8 mouse cellular contexts compared by ENCODE assay signal in genomic region chr16:52031091-52031689, GRCm38 (mm10). TPM values are rescaled to one million over a fixed set of nuclear protein-coding genes. Genes with fewer than 3 reads are reported as not detected.
A peak's percentile ranks its signal among the peaks of the same experiment; 100 is the strongest.
DNase-seq lines count a peak whose midpoint lies in the region; ATAC-seq and TF ChIP-seq lines count a peak whose summit lies in the region.

TSS of gene Cblb (plus strand) at chr16:52031225.

- TF ChIP-seq POLR2A in brain, embryonic 14.5 days (IDR thresholded peaks at IDR 0.05; ENCODE audit: borderline replicate concordance, extremely low read depth, insufficient read depth, insufficient read length, poor library complexity, severe bottlenecking): peak; percentile 95

- H3K9me3 ChIP-seq in erythroblast, embryonic 14.5 days (ENCODE audit: control insufficient read depth, low read length): no peaks in the 10 kb centered on the region
- H3K9me3 ChIP-seq in heart, embryonic 12.5 days (replicated peaks): no peaks in the 10 kb centered on the region
- H3K9me3 ChIP-seq in kidney, postnatal 0 days (replicated peaks; ENCODE audit: low read length): no peaks in the 10 kb centered on the region
- no peaks in the 10 kb centered on the region for H3K9me3 ChIP-seq in liver, embryonic 11.5 days (ENCODE audit: control insufficient read depth, low read length)
- H3K9me3 ChIP-seq in stomach, embryonic 14.5 days (ENCODE audit: control insufficient read depth, low read depth, low read length): no peaks in the 10 kb centered on the region

- H3K27ac ChIP-seq in heart, embryonic 12.5 days (ENCODE audit: poor library complexity, severe bottlenecking): peak within 1 kb of the TSS; percentile 92
- peak within 1 kb of the TSS; percentile 95 for H3K27ac ChIP-seq in kidney, postnatal 0 days
- H3K27ac ChIP-seq in liver, embryonic 11.5 days (ENCODE audit: low read depth, low read length): peak within 1 kb of the TSS; percentile 80
- peak within 1 kb of the TSS; percentile 97 for H3K27ac ChIP-seq in stomach, embryonic 14.5 days (ENCODE audit: low read length)

- peaks cover 34% of the 10 kb centered on the region for H3K79me2 ChIP-seq in C2C12 (ENCODE audit: control insufficient read depth, insufficient read depth)

- DNase-seq in brain, embryonic 14.5 days (ENCODE audit: low read depth): peak; percentile 99
- DNase-seq in kidney, postnatal 0 days (ENCODE audit: low spot score): peak; percentile 99
- peak; percentile 96 for DNase-seq in liver, embryonic 11.5 days (ENCODE audit: low spot score)
- DNase-seq in naive thymus-derived CD4-positive, alpha-beta T cell, adult 2 months (ENCODE audit: low read depth): peak; percentile 98

- TF ChIP-seq CTCF in C2C12 (IDR thresholded peaks at IDR 0.05; ENCODE audit: control insufficient read depth, insufficient read depth, insufficient read length): no peak
- 0 out of 2 replicates have a peak, but pooled peaks have one; percentile 1 for TF ChIP-seq CTCF in brain, embryonic 14.5 days (IDR thresholded peaks at IDR 0.05; ENCODE audit: borderline replicate concordance, extremely low read depth, insufficient read depth, insufficient read length)
- no peak; the same call in 1 of the 2 replicates for TF ChIP-seq CTCF in kidney, postnatal 0 days (IDR thresholded peaks at IDR 0.05; ENCODE audit: low read depth)

- H3K36me3 ChIP-seq in C2C12 (ENCODE audit: control insufficient read depth, insufficient read depth): peaks cover 8% of the 10 kb centered on the region
- H3K36me3 ChIP-seq in erythroblast, embryonic 14.5 days (ENCODE audit: control insufficient read depth): peaks cover 11% of the 10 kb centered on the region
- H3K36me3 ChIP-seq in heart, embryonic 12.5 days: peaks cover 17% of the 10 kb centered on the region
- H3K36me3 ChIP-seq in kidney, postnatal 0 days (ENCODE audit: insufficient read depth, low read length): peaks cover 5% of the 10 kb centered on the region; the same call in 1 of the 2 replicates
- no peaks in the 10 kb centered on the region for H3K36me3 ChIP-seq in liver, embryonic 11.5 days (ENCODE audit: control insufficient read depth, insufficient read depth, low read length)
- H3K36me3 ChIP-seq in stomach, embryonic 14.5 days (ENCODE audit: control insufficient read depth, insufficient read depth, low read length): peaks cover 16% of the 10 kb centered on the region

- H3K4me1 ChIP-seq in erythroblast, embryonic 14.5 days (ENCODE audit: control insufficient read depth): peaks cover 26% of the 10 kb centered on the region
- H3K4me1 ChIP-seq in heart, embryonic 12.5 days (replicated peaks): peaks cover 29% of the 10 kb centered on the region
- peaks cover 7% of the 10 kb centered on the region; the same call in 1 of the 2 replicates for H3K4me1 ChIP-seq in kidney, postnatal 0 days (replicated peaks; ENCODE audit: insufficient read depth, low read length)
- no peaks in the 10 kb centered on the region for H3K4me1 ChIP-seq in liver, embryonic 11.5 days (replicated peaks; ENCODE audit: control insufficient read depth, insufficient read depth, low read length)
- peaks cover 11% of the 10 kb centered on the region; the same call in 1 of the 2 replicates for H3K4me1 ChIP-seq in stomach, embryonic 14.5 days (ENCODE audit: control insufficient read depth, insufficient read depth, low read length)

- peak within 1 kb of the TSS; percentile 93 for H3ac ChIP-seq in C2C12 (ENCODE audit: control insufficient read depth, insufficient read length, low read depth)

- H3K9ac ChIP-seq in heart, embryonic 12.5 days: peak within 1 kb of the TSS; percentile 92
- H3K9ac ChIP-seq in kidney, postnatal 0 days (ENCODE audit: low read depth, low read length): peak within 1 kb of the TSS; percentile 86
- H3K9ac ChIP-seq in liver, embryonic 11.5 days (ENCODE audit: low read depth, low read length): peak within 1 kb of the TSS; percentile 94
- H3K9ac ChIP-seq in stomach, embryonic 14.5 days (replicated peaks; ENCODE audit: low read depth, low read length): peak within 1 kb of the TSS; percentile 75

- H3K79me3 ChIP-seq in C2C12 (ENCODE audit: low read depth): peaks cover 22% of the 10 kb centered on the region

- ATAC-seq in heart, embryonic 12.5 days (ENCODE audit: insufficient number of reproducible peaks, low FRiP score): peak; percentile 100
- peak; percentile 100 for ATAC-seq in kidney, postnatal 0 days (replicated peaks; ENCODE audit: low FRiP score, low read depth)
- ATAC-seq in liver, embryonic 11.5 days (replicated peaks; ENCODE audit: low FRiP score): peak; percentile 99
- peak; percentile 99 for ATAC-seq in stomach, embryonic 14.5 days (ENCODE audit: insufficient number of reproducible peaks, insufficient read depth, low FRiP score, low read depth)

- H3K4me2 ChIP-seq in heart, embryonic 12.5 days: peak within 1 kb of the TSS; percentile 69
- peak within 1 kb of the TSS; percentile 65 for H3K4me2 ChIP-seq in kidney, postnatal 0 days (ENCODE audit: low read length)
- peak within 1 kb of the TSS; percentile 72 for H3K4me2 ChIP-seq in liver, embryonic 11.5 days
- H3K4me2 ChIP-seq in stomach, embryonic 14.5 days (replicated peaks; ENCODE audit: low read depth, low read length): peak within 1 kb of the TSS; percentile 49

- no peaks in the 10 kb centered on the region for H3K27me3 ChIP-seq in C2C12 (ENCODE audit: control insufficient read depth, insufficient read depth, insufficient read length)
- H3K27me3 ChIP-seq in erythroblast, embryonic 14.5 days (ENCODE audit: control insufficient read depth): no peaks in the 10 kb centered on the region
- H3K27me3 ChIP-seq in heart, embryonic 12.5 days (replicated peaks): no peaks in the 10 kb centered on the region
- H3K27me3 ChIP-seq in kidney, postnatal 0 days (ENCODE audit: insufficient read depth, low read length): no peaks in the 10 kb centered on the region
- no peaks in the 10 kb centered on the region for H3K27me3 ChIP-seq in liver, embryonic 11.5 days (replicated peaks; ENCODE audit: control insufficient read depth, insufficient read depth, low read length)
- H3K27me3 ChIP-seq in stomach, embryonic 14.5 days (ENCODE audit: control insufficient read depth, insufficient read depth, low read length): no peaks in the 10 kb centered on the region

- WGBS in heart, embryonic 12.5 days: 0% methylated on average over 38 of the region's 38 CpGs
- WGBS in kidney, postnatal 0 days: under 1% methylated on average over 38 of the region's 38 CpGs
- under 1% methylated on average over 38 of the region's 38 CpGs for WGBS in liver, embryonic 11.5 days
- WGBS in stomach, embryonic 14.5 days: under 1% methylated on average over 38 of the region's 38 CpGs

- H3K4me3 ChIP-seq in C2C12 (ENCODE audit: insufficient read depth, poor library complexity, severe bottlenecking): peak within 1 kb of the TSS; percentile 68
- H3K4me3 ChIP-seq in erythroblast, embryonic 14.5 days (replicated peaks): peak within 1 kb of the TSS; percentile 94
- peak within 1 kb of the TSS; percentile 89 for H3K4me3 ChIP-seq in heart, embryonic 12.5 days
- H3K4me3 ChIP-seq in kidney, postnatal 0 days (replicated peaks; ENCODE audit: low read depth, low read length): peak within 1 kb of the TSS; percentile 91
- H3K4me3 ChIP-seq in liver, embryonic 11.5 days (ENCODE audit: low read depth, low read length): peak within 1 kb of the TSS; percentile 89
- peak within 1 kb of the TSS; percentile 79 for H3K4me3 ChIP-seq in stomach, embryonic 14.5 days (ENCODE audit: low read depth, low read length)

TF ChIP-seq in C2C12, 6 proteins besides CTCF, POLR2A, EP300 and RAD21:
- TF ChIP-seq MYOD1 (IDR thresholded peaks at IDR 0.05; ENCODE audit: control insufficient read depth, insufficient read length, low read depth) (no peak), FOSL1 (IDR thresholded peaks at IDR 0.05; ENCODE audit: insufficient read depth, low read length, poor library complexity, severe bottlenecking) (no peak), MAX (IDR thresholded peaks at IDR 0.05) (no peak), CEBPB (IDR thresholded peaks at IDR 0.05; ENCODE audit: low read depth) (no peak), USF1 (IDR thresholded peaks at IDR 0.05; ENCODE audit: low read depth) (no peak), MYOG (IDR thresholded peaks at IDR 0.05; ENCODE audit: control insufficient read depth, extremely low read depth, insufficient read length) (no peak)

RNA-seq across cellular contexts. Expression of gene Cblb, which starts in this region (rescaled TPM):
- polyA plus RNA-seq in C2C12 (2012; fragmentation: generic; extraction: Trizol): 6.8 TPM
- polyA plus RNA-seq in brain, embryonic 14.5 days (2012; rRNA removed): 29.9 and 31.8 TPM in 2 replicates
- 0.09 and 0.10 TPM in 2 replicates for polyA plus RNA-seq in erythroblast, embryonic 14.5 days (2012)
- polyA plus RNA-seq in heart, embryonic 12.5 days (2016; fragmentation: Nextera tagmentation; extraction: Ambion mirVana): 15.4 and 15.9 TPM in 2 replicates
- 7.1 and 7.6 TPM in 2 replicates for polyA plus RNA-seq in kidney, postnatal 0 days (2015; fragmentation: Nextera tagmentation; extraction: Ambion mirVana)
- polyA plus RNA-seq in liver, embryonic 11.5 days (2014; fragmentation: Nextera tagmentation; extraction: Ambion mirVana): 10.6 and 11.1 TPM in 2 replicates
- 16.4 and 18.6 TPM in 2 replicates for polyA plus RNA-seq in stomach, embryonic 14.5 days (2014; fragmentation: Nextera tagmentation; extraction: Ambion mirVana)

Comparison
In these comparisons a context has a peak if more than half of its experiments do, and no peak if none do; other contexts are left out.
1. Peak in every context shown above with its lines: DNase-seq, ATAC-seq, H3K4me3 ChIP-seq and H3K27ac ChIP-seq.